Mouse (Mus musculus) embryonic facial prominence, embryonic 15.5 days (tissue): ENCODE results near the gene Tedc1. TPM values are rescaled to one million over a fixed set of nuclear protein-coding genes. Genes with fewer than 3 reads are reported as not detected.

Experiments
- ATAC-seq: fragments of 200-750 bp; cut with Nextera tagmentation; 2 replicates; pipeline ENCODE4 v1.8.0; 2017; ENCODE audit warnings: low read depth, moderate TSS enrichment; ENCODE audit not compliant: insufficient number of reproducible peaks, low FRiP score, low TSS enrichment
- H3K27ac ChIP-seq: fragments of 300-500 bp; sonication (generic); replicated peaks from 2 replicates; pipeline ENCODE4 v1.5.1; 2015; ENCODE audit warnings: mild to moderate bottlenecking, inconsistent platforms
- H3K27me3 ChIP-seq: fragments of 300-500 bp; sonication (generic); 2 replicates; pipeline ENCODE4 v1.6.1; 2015; ENCODE audit warnings: inconsistent platforms
- H3K36me3 ChIP-seq: fragments of 300-500 bp; sonication (generic); 2 replicates; pipeline ENCODE4 v1.6.1; 2015; ENCODE audit warnings: mild to moderate bottlenecking, inconsistent platforms
- H3K4me1 ChIP-seq: fragments of 300-500 bp; sonication (generic); 2 replicates; pipeline ENCODE4 v1.6.1; 2015; ENCODE audit warnings: inconsistent platforms
- H3K4me2 ChIP-seq: fragments of 300-500 bp; sonication (generic); replicated peaks from 2 replicates; pipeline ENCODE4 v1.6.1; 2015; ENCODE audit warnings: mild to moderate bottlenecking, inconsistent platforms
- H3K4me3 ChIP-seq: fragments of 300-500 bp; sonication (generic); replicated peaks from 2 replicates; pipeline ENCODE4 v1.5.1; 2015; ENCODE audit warnings: mild to moderate bottlenecking, inconsistent platforms
- H3K9ac ChIP-seq: fragments of 300-500 bp; sonication (generic); 2 replicates; pipeline ENCODE4 v1.6.1; 2015; ENCODE audit warnings: inconsistent platforms
- H3K9me3 ChIP-seq: fragments of 300-500 bp; sonication (generic); replicated peaks from 2 replicates; pipeline ENCODE4 v1.6.1; 2016; ENCODE audit warnings: inconsistent platforms
- WGBS: fragments of 180-500 bp; shearing (Covaris S2); methylation state at CpG from one replicate; pipeline ENCODE4 v1.1.7; 2015; 5-methylcytosine and 5-hydroxymethylcytosine counted together
- polyA plus RNA-seq: library from polyadenylated mRNA; unstranded; fragments of >200 nt; fragmentation: Nextera tagmentation; extraction: Ambion mirVana; gene quantifications from 2 replicates; pipeline ENCODE4 v1.2.1, GENCODE M21; 2015

Gene Tedc1
- polyA plus RNA-seq, 1 experiment from 2014 or later: 36.8 TPM

DNA sequence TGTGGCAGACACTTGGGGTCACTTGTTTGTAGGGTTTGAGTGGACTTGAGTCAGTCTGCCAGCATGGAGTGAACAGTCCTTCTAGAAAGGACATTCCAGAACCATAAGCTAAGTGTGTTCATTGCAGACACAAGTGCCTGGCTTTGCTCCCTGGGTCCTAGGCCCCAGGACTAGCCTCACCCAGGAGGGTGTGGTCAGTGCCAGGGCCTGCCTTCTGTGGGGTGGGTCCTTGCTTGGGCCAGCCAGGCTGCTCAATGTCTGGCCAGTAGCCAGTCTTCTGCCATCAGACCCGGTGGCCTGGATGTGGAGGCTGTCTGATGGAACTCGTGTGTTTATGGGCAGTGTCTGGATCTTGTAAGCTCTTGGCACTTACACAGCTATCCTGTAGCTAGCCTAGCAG lies 23.7 kb upstream of the Tedc1 start:
- H3K4me3 ChIP-seq: no peak overlapping the region
- H3K36me3 ChIP-seq: peaks cover 100% of the 10 kb centered on the region
- H3K9ac ChIP-seq: no peak overlapping the region
- no peaks in the 10 kb centered on the region for H3K27me3 ChIP-seq
- H3K27ac ChIP-seq: no peak overlapping the region
- no peaks in the 10 kb centered on the region for H3K9me3 ChIP-seq
- H3K4me2 ChIP-seq: no peak overlapping the region
- WGBS: 76% methylated on average over 2 of the region's 2 CpGs
- ATAC-seq: peak; percentile 49; the same call in 1 of the 2 replicates
- no peaks in the 10 kb centered on the region for H3K4me1 ChIP-seq

DNA sequence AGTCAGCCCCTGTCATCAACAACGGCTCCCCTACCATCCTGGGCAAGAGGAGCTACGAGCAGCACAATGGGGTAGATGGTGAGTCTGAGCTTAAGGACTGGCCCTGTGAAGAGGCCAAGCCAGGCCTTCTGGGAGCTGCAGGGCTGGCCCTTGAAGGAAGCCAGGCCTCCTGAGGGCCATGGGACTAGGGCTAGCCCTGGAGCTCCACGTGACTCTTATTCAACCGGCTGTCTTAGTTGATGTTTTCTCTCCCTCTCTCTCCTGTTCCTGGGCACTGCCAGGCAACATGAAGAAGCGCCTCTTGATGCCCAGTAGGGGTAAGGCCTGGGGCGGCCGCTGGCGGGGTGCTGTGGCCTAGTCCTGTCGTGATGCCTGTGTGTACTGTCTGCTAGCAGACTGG lies 23.0 kb upstream of the Tedc1 start:
- Histone ChIP-seq H3K4me1 (no peaks in the 10 kb centered on the region), H3K36me3 (peaks cover 99% of the 10 kb centered on the region), H3K9ac (no peak overlapping the region), H3K27me3 (no peaks in the 10 kb centered on the region), H3K4me2 (no peak overlapping the region), H3K4me3 (no peak overlapping the region), H3K9me3 (no peaks in the 10 kb centered on the region), H3K27ac (no peak overlapping the region)
- ATAC-seq: no peak
- WGBS: 89% methylated on average over 9 of the region's 9 CpGs

- H3K36me3 ChIP-seq: peaks cover 94% of the 10 kb centered on the region
- 75% methylated on average over 5 of the region's 5 CpGs for WGBS
- ATAC-seq: no peak
- no peak overlapping the region for H3K9ac ChIP-seq
- no peak overlapping the region for H3K4me2 ChIP-seq
- no peak overlapping the region for H3K27ac ChIP-seq
- no peaks in the 10 kb centered on the region for H3K9me3 ChIP-seq
- peaks cover 5% of the 10 kb centered on the region; the same call in 1 of the 2 replicates for H3K4me1 ChIP-seq
- H3K4me3 ChIP-seq: no peak overlapping the region
- no peaks in the 10 kb centered on the region for H3K27me3 ChIP-seq
Measured at GRCm38 (mm10) chr12:113133861-113134403, 22.3 kb upstream of the Tedc1 start.

- Histone ChIP-seq H3K9ac (no peak overlapping the region), H3K36me3 (peaks cover 88% of the 10 kb centered on the region), H3K4me2 (no peak overlapping the region), H3K4me3 (no peak overlapping the region), H3K9me3 (no peaks in the 10 kb centered on the region), H3K27ac (no peak overlapping the region), H3K27me3 (no peaks in the 10 kb centered on the region), H3K4me1 (peaks cover 11% of the 10 kb centered on the region)
- 84% methylated on average over 4 of the region's 4 CpGs for WGBS
- ATAC-seq: no peak
Measured at GRCm38 (mm10) chr12:113134502-113134901, 21.7 kb upstream of the Tedc1 start.

- no peak overlapping the region for H3K9ac ChIP-seq
- 87% methylated on average over 7 of the region's 7 CpGs for whole genome bisulfite sequencing
- no peaks in the 10 kb centered on the region for H3K9me3 ChIP-seq
- peaks cover 79% of the 10 kb centered on the region for H3K36me3 ChIP-seq
- H3K4me1 ChIP-seq: peaks cover 20% of the 10 kb centered on the region
- H3K4me2 ChIP-seq: no peak overlapping the region
- H3K27ac ChIP-seq: no peak overlapping the region
- H3K4me3 ChIP-seq: no peak overlapping the region
- H3K27me3 ChIP-seq: peaks cover 1% of the 10 kb centered on the region; the same call in 1 of the 2 replicates
- no peak for ATAC-seq
Measured at GRCm38 (mm10) chr12:113135401-113135800, 20.8 kb upstream of the Tedc1 start.

- Histone ChIP-seq H3K27me3 (peaks cover 13% of the 10 kb centered on the region), H3K36me3 (peaks cover 68% of the 10 kb centered on the region), H3K9ac (no peak overlapping the region), H3K4me1 (peaks cover 31% of the 10 kb centered on the region), H3K27ac (0 out of 2 replicates have a peak overlapping the region, but pooled peaks have one; percentile 11), H3K9me3 (no peaks in the 10 kb centered on the region), H3K4me3 (no peak overlapping the region), H3K4me2 (no peak overlapping the region)
- WGBS: 79% methylated on average over 17 of the region's 17 CpGs
- ATAC-seq: no peak
Measured at GRCm38 (mm10) chr12:113136492-113137020, 19.7 kb upstream of the Tedc1 start.

DNA sequence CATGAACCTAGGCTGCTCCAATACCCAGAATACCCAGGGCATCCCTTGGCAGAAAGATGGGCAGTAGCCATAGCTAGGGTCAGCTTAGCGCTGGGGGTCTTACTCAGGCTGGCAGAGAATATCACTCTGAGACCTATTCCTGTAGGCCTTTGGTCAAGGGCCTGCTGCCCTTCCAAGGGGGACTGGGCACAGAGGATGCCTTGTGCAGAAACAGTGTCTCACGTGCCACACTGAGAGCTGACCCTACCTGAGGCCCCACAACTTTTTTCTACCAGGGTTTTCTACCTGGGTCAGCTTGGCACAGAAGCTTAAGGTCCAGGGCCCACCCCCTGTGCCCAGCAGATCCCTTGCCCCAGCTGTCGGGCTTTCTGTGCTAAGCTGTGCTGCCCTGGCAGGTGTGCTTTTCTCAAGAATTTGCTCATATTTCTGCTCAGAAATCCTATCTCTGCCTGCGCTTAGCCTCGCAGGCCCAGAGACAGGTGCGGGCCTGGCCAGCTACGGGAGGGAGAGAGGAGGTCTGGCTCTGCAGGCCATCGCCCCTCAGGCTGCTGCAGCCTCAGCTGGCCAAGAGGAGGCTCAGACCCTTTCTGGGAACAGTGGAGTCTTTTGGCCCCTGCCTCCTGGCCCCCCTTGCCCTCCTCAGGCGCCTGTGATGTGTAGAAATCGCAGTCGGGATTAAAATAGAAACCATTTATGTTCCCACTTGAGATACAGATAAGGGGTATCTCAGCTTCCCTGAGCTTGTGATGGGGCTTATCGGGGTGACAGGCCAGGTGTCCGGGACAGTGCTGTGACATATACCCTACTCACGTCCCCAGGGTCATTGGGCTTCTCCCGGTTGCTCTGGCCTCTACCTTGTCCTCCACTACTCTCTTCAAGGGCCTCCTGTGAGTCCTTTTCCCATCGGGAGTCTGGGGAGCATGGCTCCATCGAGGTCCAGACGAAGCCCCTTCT lies 18.7 kb upstream of the Tedc1 start:
- no peak for ATAC-seq
- Histone ChIP-seq H3K4me3 (no peak overlapping the region), H3K4me2 (no peak overlapping the region), H3K27ac (peak overlapping the region; percentile 11; the same call in 1 of the 2 replicates), H3K4me1 (peaks cover 41% of the 10 kb centered on the region), H3K36me3 (peaks cover 58% of the 10 kb centered on the region), H3K9me3 (no peaks in the 10 kb centered on the region), H3K27me3 (peaks cover 22% of the 10 kb centered on the region), H3K9ac (no peak overlapping the region)
- WGBS: 86% methylated on average over 18 of the region's 18 CpGs

- Histone ChIP-seq H3K4me3 (no peak overlapping the region), H3K4me1 (peaks cover 49% of the 10 kb centered on the region), H3K27ac (no peak overlapping the region), H3K4me2 (no peak overlapping the region), H3K36me3 (peaks cover 50% of the 10 kb centered on the region), H3K9me3 (no peaks in the 10 kb centered on the region), H3K9ac (no peak overlapping the region), H3K27me3 (peaks cover 27% of the 10 kb centered on the region)
- no peak for ATAC-seq
- 70% methylated on average over 6 of the region's 6 CpGs for WGBS
Measured at GRCm38 (mm10) chr12:113138291-113138690, 17.9 kb upstream of the Tedc1 start.

DNA sequence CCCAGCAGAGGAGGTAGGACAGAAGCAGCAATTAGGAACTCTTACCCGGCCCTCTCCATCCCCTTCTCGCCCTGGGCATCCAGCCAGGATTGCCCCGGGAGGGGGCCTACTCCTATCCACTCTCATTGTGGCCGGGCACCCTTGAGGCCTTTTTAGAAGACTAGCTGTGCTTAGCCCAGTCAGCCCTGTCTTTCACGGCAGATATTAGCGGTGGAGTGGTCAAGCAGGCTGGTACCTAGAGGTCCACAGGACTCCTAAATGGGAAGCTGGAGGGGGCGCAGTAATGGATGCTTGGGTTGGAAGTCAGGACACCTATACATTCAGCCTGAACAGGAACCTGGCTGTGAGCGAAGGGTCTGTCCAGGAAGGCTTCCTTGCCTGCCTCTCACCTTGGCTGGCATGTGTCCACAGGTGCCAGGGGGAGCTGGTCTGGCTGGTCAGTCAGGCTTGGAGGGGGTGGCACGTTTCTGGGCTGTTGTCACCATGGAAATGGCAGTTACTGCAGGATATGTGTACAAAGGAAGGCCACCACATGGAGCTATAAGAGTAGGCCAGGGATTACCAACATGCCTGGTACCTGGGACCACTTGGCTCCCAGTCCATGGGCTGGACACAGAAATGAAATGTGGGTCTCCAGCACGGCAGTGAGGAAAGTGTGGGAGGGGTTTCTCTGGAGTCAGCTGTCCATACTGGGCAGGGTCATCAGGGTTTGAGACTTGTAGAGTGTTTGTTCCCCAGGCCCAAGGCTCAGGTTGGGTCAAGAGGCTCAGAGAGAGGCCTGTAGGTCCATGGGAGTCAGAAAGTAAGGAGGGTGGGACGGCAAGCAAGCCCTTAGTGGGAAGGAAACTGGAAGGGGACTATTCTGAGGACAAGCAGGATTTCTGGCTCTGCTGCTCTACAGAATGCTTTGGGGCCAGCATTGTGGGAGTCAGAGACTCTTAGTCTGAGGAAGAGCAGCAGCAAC lies 17.0 kb upstream of the Tedc1 start:
- Histone ChIP-seq H3K36me3 (peaks cover 42% of the 10 kb centered on the region), H3K9ac (no peak overlapping the region), H3K4me1 (peaks cover 51% of the 10 kb centered on the region)

GRCm38 (mm10) chr12:113139908-113140615 lies 16.2 kb upstream of the Tedc1 start, which contains the start of gene Crip2:
Gene Crip2 (plus strand): TSS chr12:113140236.
- peaks cover 51% of the 10 kb centered on the region for H3K4me1 ChIP-seq
- H3K9ac ChIP-seq: peak within 1 kb of the TSS; percentile 44
- peak; percentile 81 for ATAC-seq
- peaks cover 27% of the 10 kb centered on the region for H3K27me3 ChIP-seq
- H3K4me3 ChIP-seq: peak within 1 kb of the TSS; percentile 58
- WGBS: under 1% methylated on average over 67 of the region's 68 CpGs
- peak within 1 kb of the TSS; percentile 91 for H3K4me2 ChIP-seq
- H3K36me3 ChIP-seq: peaks cover 33% of the 10 kb centered on the region
- H3K27ac ChIP-seq: peak within 1 kb of the TSS; percentile 77
- no peaks in the 10 kb centered on the region for H3K9me3 ChIP-seq

More for the DNA sequence above, 17.0 kb upstream of the Tedc1 start:
- Histone ChIP-seq H3K9me3 (no peaks in the 10 kb centered on the region), H3K27me3 (peaks cover 27% of the 10 kb centered on the region), H3K4me2 (peak overlapping the region; percentile 91), H3K27ac (peak overlapping the region; percentile 77), H3K4me3 (peak overlapping the region; percentile 58)
- no peak for ATAC-seq
- 40% methylated on average over 11 of the region's 11 CpGs for WGBS
